Mouse (Mus musculus): ENCODE measurements around the gene Dnm1. TPM values are rescaled to one million over a fixed set of nuclear protein-coding genes. Genes with fewer than 3 reads are reported as not detected.

The Dnm1 gene
- polyA plus RNA-seq, 1 experiment from 2014 or later = 4.7 TPM

- Histone ChIP-seq H3K4me2 (ENCODE audit: low read length) (no peak overlapping the region), H3K9ac (ENCODE audit: low read length) (no peak overlapping the region; the same call in 1 of the 2 replicates), H3K36me3 (ENCODE audit: control insufficient read depth, insufficient read depth, low read length) (peaks cover 39% of the 10 kb centered on the region)
Observed at GRCm38 (mm10) chr2:32310096-32310845, 42.9 kb downstream of the Dnm1 start.

GRCm38 (mm10) chr2:32308870-32309568 is 44.1 kb downstream of the Dnm1 start:
- no peak overlapping the region for H3K9ac ChIP-seq (ENCODE audit: low read length)
- H3K9me3 ChIP-seq (ENCODE audit: control insufficient read depth, low read length) = no peaks in the 10 kb centered on the region
- H3K36me3 ChIP-seq (ENCODE audit: control insufficient read depth, insufficient read depth, low read length) = peaks cover 52% of the 10 kb centered on the region
- no peak overlapping the region for H3K27ac ChIP-seq (replicated peaks in 1 of 2; ENCODE audit: control insufficient read depth in 1 of 2, insufficient read depth in 1 of 2, low read depth in 2 of 2, low read length in 2 of 2)
- no peak for ATAC-seq (ENCODE audit: insufficient number of reproducible peaks, insufficient read depth, low FRiP score, low read depth)
- H3K4me3 ChIP-seq (ENCODE audit: control insufficient read depth in 1 of 2, insufficient read depth in 1 of 2, low read depth in 1 of 2, low read length in 2 of 2) = no peak overlapping the region
- WGBS = 87% methylated on average over 16 of the region's 16 CpGs
- H3K4me2 ChIP-seq (ENCODE audit: low read length) = no peak overlapping the region
- 0 out of 2 replicates have a peak, but pooled peaks cover 11% of the 10 kb centered on the region for H3K27me3 ChIP-seq (ENCODE audit: control insufficient read depth, insufficient read depth, low read length)
- peaks cover 6 to 15% of the 10 kb centered on the region in 2 experiments; a peak in 3 of 4 replicates for H3K4me1 ChIP-seq (ENCODE audit: control insufficient read depth in 2 of 2, insufficient read depth in 2 of 2, low read length in 2 of 2)

More at GRCm38 (mm10) chr2:32310096-32310845, 42.9 kb downstream of the Dnm1 start:
- Histone ChIP-seq H3K27ac (replicated peaks in 1 of 2; ENCODE audit: control insufficient read depth in 1 of 2, insufficient read depth in 1 of 2, low read depth in 2 of 2, low read length in 2 of 2) (no peak overlapping the region), H3K9me3 (ENCODE audit: control insufficient read depth, low read length) (no peaks in the 10 kb centered on the region), H3K27me3 (ENCODE audit: control insufficient read depth, insufficient read depth, low read length) (peaks cover 15% of the 10 kb centered on the region), H3K4me3 (ENCODE audit: control insufficient read depth in 1 of 2, insufficient read depth in 1 of 2, low read depth in 1 of 2, low read length in 2 of 2) (no peak overlapping the region), H3K4me1 (ENCODE audit: control insufficient read depth in 2 of 2, insufficient read depth in 2 of 2, low read length in 2 of 2) (peaks cover 9 to 15% of the 10 kb centered on the region in 2 experiments)
- 86% methylated on average over 18 of the region's 18 CpGs for WGBS
- no peak for ATAC-seq (ENCODE audit: insufficient number of reproducible peaks, insufficient read depth, low FRiP score, low read depth)

GRCm38 (mm10) chr2:32307941-32308760 is 45.0 kb downstream of the Dnm1 start:
- Histone ChIP-seq H3K4me3 (ENCODE audit: control insufficient read depth in 1 of 2, insufficient read depth in 1 of 2, low read depth in 1 of 2, low read length in 2 of 2) (no peak overlapping the region), H3K36me3 (ENCODE audit: control insufficient read depth, insufficient read depth, low read length) (peaks cover 60% of the 10 kb centered on the region), H3K4me1 (ENCODE audit: control insufficient read depth in 2 of 2, insufficient read depth in 2 of 2, low read length in 2 of 2) (peaks cover 6 to 15% of the 10 kb centered on the region in 2 experiments; a peak in 3 of 4 replicates), H3K9ac (ENCODE audit: low read length) (no peak overlapping the region), H3K27me3 (ENCODE audit: control insufficient read depth, insufficient read depth, low read length) (0 out of 2 replicates have a peak, but pooled peaks cover 11% of the 10 kb centered on the region), H3K4me2 (ENCODE audit: low read length) (no peak overlapping the region), H3K27ac (replicated peaks in 1 of 2; ENCODE audit: control insufficient read depth in 1 of 2, insufficient read depth in 1 of 2, low read depth in 2 of 2, low read length in 2 of 2) (no peak overlapping the region), H3K9me3 (ENCODE audit: control insufficient read depth, low read length) (no peaks in the 10 kb centered on the region)
- no peak for ATAC-seq (ENCODE audit: insufficient number of reproducible peaks, insufficient read depth, low FRiP score, low read depth)
- 51% methylated on average over 8 of the region's 8 CpGs for WGBS

GRCm38 (mm10) chr2:32307247-32307798 is 45.8 kb downstream of the Dnm1 start:
- no peaks in the 10 kb centered on the region for H3K9me3 ChIP-seq (ENCODE audit: control insufficient read depth, low read length)
- no peak overlapping the region for H3K27ac ChIP-seq (replicated peaks in 1 of 2; ENCODE audit: control insufficient read depth in 1 of 2, insufficient read depth in 1 of 2, low read depth in 2 of 2, low read length in 2 of 2)
- H3K27me3 ChIP-seq (ENCODE audit: control insufficient read depth, insufficient read depth, low read length) = 0 out of 2 replicates have a peak, but pooled peaks cover 11% of the 10 kb centered on the region
- peaks cover 6 to 13% of the 10 kb centered on the region in 2 experiments; a peak in 3 of 4 replicates for H3K4me1 ChIP-seq (ENCODE audit: control insufficient read depth in 2 of 2, insufficient read depth in 2 of 2, low read length in 2 of 2)
- ATAC-seq (ENCODE audit: insufficient number of reproducible peaks, insufficient read depth, low FRiP score, low read depth) = no peak
- no peak overlapping the region for H3K4me3 ChIP-seq (ENCODE audit: control insufficient read depth in 1 of 2, insufficient read depth in 1 of 2, low read depth in 1 of 2, low read length in 2 of 2)
- H3K9ac ChIP-seq (ENCODE audit: low read length) = no peak overlapping the region
- H3K4me2 ChIP-seq (ENCODE audit: low read length) = no peak overlapping the region
- 84% methylated on average over 6 of the region's 6 CpGs for WGBS
- peaks cover 69% of the 10 kb centered on the region for H3K36me3 ChIP-seq (ENCODE audit: control insufficient read depth, insufficient read depth, low read length)

DNA sequence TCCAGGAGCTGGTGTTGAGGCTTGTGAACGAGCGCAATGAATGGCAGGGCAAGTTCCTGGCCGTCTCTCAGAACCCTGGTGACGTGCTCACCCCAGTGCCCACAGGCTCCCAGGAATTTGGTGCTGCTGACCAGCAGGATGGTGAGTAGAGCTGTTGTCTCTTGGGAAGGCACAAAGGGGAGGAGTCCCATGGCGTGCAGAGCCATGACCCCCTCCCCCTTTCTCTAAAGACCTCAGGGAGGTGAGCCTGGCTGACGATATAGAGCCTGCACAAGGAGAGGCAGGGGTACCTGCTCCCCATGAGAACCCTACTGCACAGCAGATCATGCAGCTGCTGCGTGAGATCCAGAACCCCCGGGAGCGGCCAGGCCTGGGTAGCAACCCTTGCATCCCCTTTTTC is 47.0 kb downstream of the Dnm1 start:
- no peak overlapping the region for H3K4me2 ChIP-seq (ENCODE audit: low read length)
- H3K27me3 ChIP-seq (ENCODE audit: control insufficient read depth, insufficient read depth, low read length) = 0 out of 2 replicates have a peak, but pooled peaks cover 4% of the 10 kb centered on the region
- H3K9ac ChIP-seq (ENCODE audit: low read length) = no peak overlapping the region
- peaks cover 79% of the 10 kb centered on the region for H3K36me3 ChIP-seq (ENCODE audit: control insufficient read depth, insufficient read depth, low read length)
- H3K27ac ChIP-seq (replicated peaks in 1 of 2; ENCODE audit: control insufficient read depth in 1 of 2, insufficient read depth in 1 of 2, low read depth in 2 of 2, low read length in 2 of 2) = no peak overlapping the region
- 83% methylated on average over 9 of the region's 9 CpGs for WGBS
- no peak overlapping the region for H3K4me3 ChIP-seq (ENCODE audit: control insufficient read depth in 1 of 2, insufficient read depth in 1 of 2, low read depth in 1 of 2, low read length in 2 of 2)
- no peak for ATAC-seq (ENCODE audit: insufficient number of reproducible peaks, insufficient read depth, low FRiP score, low read depth)
- H3K9me3 ChIP-seq (ENCODE audit: control insufficient read depth, low read length) = no peaks in the 10 kb centered on the region
- peaks cover 0 to 1% of the 10 kb centered on the region in 2 experiments; a peak in 1 of 4 replicates for H3K4me1 ChIP-seq (ENCODE audit: control insufficient read depth in 2 of 2, insufficient read depth in 2 of 2, low read length in 2 of 2)

DNA sequence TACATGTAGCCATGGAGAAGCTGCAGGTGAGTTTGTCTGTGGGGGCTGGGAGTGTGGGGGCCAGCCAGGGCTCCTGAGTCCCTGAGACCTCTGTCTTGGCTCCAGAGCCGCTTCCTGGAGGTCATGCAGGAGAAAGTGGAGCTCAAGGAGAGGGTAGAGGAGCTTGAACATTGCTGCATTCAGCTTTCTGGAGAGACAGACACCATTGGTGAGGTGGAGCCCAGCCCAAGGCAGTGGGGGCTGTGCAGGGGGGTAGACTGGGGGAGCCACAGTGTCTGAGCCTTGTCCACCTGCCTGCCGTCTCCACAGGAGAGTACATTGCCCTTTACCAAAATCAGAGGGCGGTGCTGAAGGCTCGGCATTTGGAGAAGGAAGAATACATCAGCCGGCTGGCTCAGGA is 47.5 kb downstream of the Dnm1 start:
- Histone ChIP-seq H3K4me2 (ENCODE audit: low read length) (no peak overlapping the region), H3K27me3 (ENCODE audit: control insufficient read depth, insufficient read depth, low read length) (no peaks in the 10 kb centered on the region), H3K27ac (replicated peaks in 1 of 2; ENCODE audit: control insufficient read depth in 1 of 2, insufficient read depth in 1 of 2, low read depth in 2 of 2, low read length in 2 of 2) (no peak overlapping the region), H3K4me3 (ENCODE audit: control insufficient read depth in 1 of 2, insufficient read depth in 1 of 2, low read depth in 1 of 2, low read length in 2 of 2) (no peak overlapping the region), H3K9ac (ENCODE audit: low read length) (no peak overlapping the region), H3K9me3 (ENCODE audit: control insufficient read depth, low read length) (no peaks in the 10 kb centered on the region), H3K36me3 (ENCODE audit: control insufficient read depth, insufficient read depth, low read length) (peaks cover 84% of the 10 kb centered on the region), H3K4me1 (ENCODE audit: control insufficient read depth in 2 of 2, insufficient read depth in 2 of 2, low read length in 2 of 2) (no peaks in the 10 kb centered on the region)
- ATAC-seq (ENCODE audit: insufficient number of reproducible peaks, insufficient read depth, low FRiP score, low read depth) = no peak
- 90% methylated on average over 5 of the region's 5 CpGs for WGBS

All from heart, embryonic 14.5 days (tissue).